Mouse (Mus musculus) cerebral cortex, adult 2 months (tissue): ENCODE measurements around the gene Apobec3.

Source experiments
- WGBS: fragments of 180-500 bp; shearing (Covaris S2); methylation state at CpG from one replicate; pipeline ENCODE4 v1.1.7; 2018; 5-methylcytosine and 5-hydroxymethylcytosine counted together

Apobec3 gene

GRCm38 (mm10) chr15:79928736-79929135 lies 37.3 kb downstream of the Apobec3 start:
- 100% methylated on average over 2 of the region's 2 CpGs for WGBS

GRCm38 (mm10) chr15:79929734-79930133 lies 38.3 kb downstream of the Apobec3 start:
- WGBS = 92% methylated on average over 3 of the region's 3 CpGs

GRCm38 (mm10) chr15:79931496-79932141 lies 40.2 kb downstream of the Apobec3 start:
- 46% methylated on average over 13 of the region's 13 CpGs for WGBS

- WGBS = under 1% methylated on average over 62 of the region's 62 CpGs
These were observed 41.0 kb downstream of the Apobec3 start for GRCm38 (mm10) chr15:79932323-79932987.

- 19% methylated on average over 22 of the region's 22 CpGs for WGBS
These were observed 41.7 kb downstream of the Apobec3 start for GRCm38 (mm10) chr15:79933052-79933669.

- WGBS = 15% methylated on average over 22 of the region's 22 CpGs
These were observed 42.4 kb downstream of the Apobec3 start for GRCm38 (mm10) chr15:79933670-79934514.

- WGBS = 40% methylated on average over 10 of the region's 10 CpGs
These were observed 43.3 kb downstream of the Apobec3 start for GRCm38 (mm10) chr15:79934776-79935175.

GRCm38 (mm10) chr15:79935654-79936373 lies 44.4 kb downstream of the Apobec3 start:
- 61% methylated on average over 9 of the region's 9 CpGs for WGBS

GRCm38 (mm10) chr15:79936374-79936751 lies 44.9 kb downstream of the Apobec3 start:
- 78% methylated on average over 7 of the region's 7 CpGs for WGBS

GRCm38 (mm10) chr15:79939020-79939419 lies 47.6 kb downstream of the Apobec3 start:
- 92% methylated on average over 12 of the region's 12 CpGs for WGBS

GRCm38 (mm10) chr15:79939501-79939900 lies 48.0 kb downstream of the Apobec3 start:
- 86% methylated on average over 6 of the region's 7 CpGs for WGBS

- 85% methylated on average over 16 of the region's 16 CpGs for WGBS
These were observed 48.5 kb downstream of the Apobec3 start for GRCm38 (mm10) chr15:79939913-79940312.

- 20% methylated on average over 8 of the region's 8 CpGs for WGBS
These were observed 49.5 kb downstream of the Apobec3 start for GRCm38 (mm10) chr15:79940932-79941331.

- 88% methylated on average over 6 of the region's 6 CpGs for WGBS
These were observed 51.1 kb downstream of the Apobec3 start for GRCm38 (mm10) chr15:79942541-79942940.

GRCm38 (mm10) chr15:79943584-79943983 lies 52.1 kb downstream of the Apobec3 start:
- WGBS = 79% methylated on average over 3 of the region's 3 CpGs

- WGBS = 82% methylated on average over 5 of the region's 5 CpGs
These were observed 53.5 kb downstream of the Apobec3 start for GRCm38 (mm10) chr15:79944948-79945347.

- 11% methylated on average over 4 of the region's 4 CpGs for WGBS
These were observed 54.6 kb downstream of the Apobec3 start for GRCm38 (mm10) chr15:79946022-79946421.

GRCm38 (mm10) chr15:79946790-79947189 lies 55.3 kb downstream of the Apobec3 start:
- 78% methylated on average over 9 of the region's 9 CpGs for WGBS

GRCm38 (mm10) chr15:79947681-79948080 lies 56.2 kb downstream of the Apobec3 start:
- 86% methylated on average over 6 of the region's 6 CpGs for WGBS

GRCm38 (mm10) chr15:79950250-79951025 lies 59.0 kb downstream of the Apobec3 start:
- 9% methylated on average over 24 of the region's 24 CpGs for WGBS

GRCm38 (mm10) chr15:79951226-79951625 lies 59.8 kb downstream of the Apobec3 start:
- 83% methylated on average over 6 of the region's 6 CpGs for WGBS
